Mouse (Mus musculus) adrenal gland, postnatal 4 days (tissue): ENCODE data around the gene Gm9603. TPM values are rescaled to one million over a fixed set of nuclear protein-coding genes. Genes with fewer than 3 reads are reported as not detected.
"Not testable (repeated sequence)": the region's sequence is repeated elsewhere in the genome, so short reads cannot be mapped to it uniquely, and the experiment has no call there.

Experiments
- DNase-seq, 2 experiments: peaks; one replicate each; pipeline ENCODE4 v3.0.0; 2021 to 2022; ENCODE audit warnings: low spot score in 2 of 2, mixed read lengths in 2 of 2
- long read RNA-seq, 2 experiments: library from polyadenylated mRNA; stranded (forward); transcript quantifications; one replicate each; pipeline ENCODE4 v2.0.0; 2021
- total RNA-seq, 2 experiments: library from RNA; stranded (reverse); gene quantifications; 2 replicates each; pipeline ENCODE4 v1.2.3; 2021

The Gm9603 gene
- total RNA-seq = not detected
- long read RNA-seq, experiment 1 = 0 reads
- long read RNA-seq, experiment 2 = 0 reads

DNA sequence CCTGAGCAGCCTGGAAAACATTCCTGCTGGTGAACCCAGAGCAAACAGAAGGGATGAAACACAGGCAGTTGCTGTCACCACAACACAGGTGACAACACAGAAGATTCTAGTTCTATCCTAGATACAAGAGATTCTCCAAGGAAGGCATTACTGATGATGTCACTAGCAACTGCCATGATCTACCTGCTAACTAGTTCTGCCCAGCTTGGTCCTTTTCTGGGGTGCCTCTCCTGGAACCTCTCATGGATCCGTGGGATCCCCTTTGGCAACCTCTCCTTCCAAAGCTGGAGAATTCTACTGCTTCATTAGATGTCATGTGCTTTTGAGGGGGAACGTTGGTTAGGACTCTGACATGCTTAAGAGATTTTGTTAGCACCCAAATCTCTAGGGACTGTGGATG lies at the start of gene Gm9603:
Gene Gm9603 (minus strand): TSS at position 101 of the 400 bp plus-strand sequence.
- not testable (repeated sequence) for DNase-seq

DNA sequence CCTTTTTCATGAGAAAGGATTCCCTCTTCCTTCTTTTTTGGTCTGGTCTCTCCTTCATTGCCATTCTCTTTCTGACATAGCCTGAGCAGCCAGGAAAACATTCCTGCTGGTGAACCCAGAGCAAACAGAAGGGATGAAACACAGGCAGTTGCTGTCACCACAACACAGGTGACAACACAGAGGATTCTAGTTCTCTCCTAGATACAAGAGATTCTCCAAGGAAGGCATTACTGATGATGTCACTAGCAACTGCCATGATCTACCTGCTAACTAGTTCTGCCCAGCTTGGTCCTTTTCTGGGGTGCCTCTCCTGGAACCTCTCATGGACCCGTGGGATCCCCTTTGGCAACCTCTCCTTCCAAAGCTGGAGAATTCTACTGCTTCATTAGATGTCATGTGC lies 54.3 kb downstream of the Gm9603 start, which contains the start of gene Gm8265:
Gene Gm8265 (minus strand): TSS at position 101 of the 400 bp plus-strand sequence.
- DNase-seq = not testable (repeated sequence)

Other genes starting within 250 kb of the Gm9603 start
- gene Gm3194, start 232.0 kb downstream of the Gm9603 start, total RNA-seq = 1 to 10 TPM in 1 of 2 experiments, under 1 TPM in 1; 0.96 to 1.1 TPM
- not detected for gene Gm8246, start 209.6 kb downstream of the Gm9603 start, total RNA-seq
- not detected for gene Gm3187, start 203.2 kb downstream of the Gm9603 start, total RNA-seq
- gene Gm3488, start 185.8 kb downstream of the Gm9603 start, total RNA-seq = under 1 TPM; 0.25 to 0.65 TPM
- not detected for gene Gm3532, start 149.0 kb downstream of the Gm9603 start, total RNA-seq
- not detected for gene Gm8265, start 54.4 kb downstream of the Gm9603 start, total RNA-seq
- under 1 TPM in 1 of 2 experiments, not detected in 1; 0.28 TPM for gene Gm3373, start 54.1 kb upstream of the Gm9603 start, total RNA-seq
- 1 to 10 TPM; 1.1 TPM for gene Gm3383, start 120.5 kb upstream of the Gm9603 start, total RNA-seq
- not detected for gene Gm3424, start 142.9 kb upstream of the Gm9603 start, total RNA-seq
- gene Gm8237, start 192.9 kb upstream of the Gm9603 start, total RNA-seq = under 1 TPM in 1 of 2 experiments, not detected in 1; 0.50 TPM